Mouse (Mus musculus): ENCODE data around the gene Dhtkd1.

- TF ChIP-seq CTCF (IDR thresholded peaks at IDR 0.05; ENCODE audit: low read depth) (no peak), EP300 (IDR thresholded peaks at IDR 0.05; ENCODE audit: low read depth) (no peak)
Measured at GRCm38 (mm10) chr2:5931938-5932337, 10.7 kb downstream of the Dhtkd1 start.
